Mouse (Mus musculus) embryo, embryonic 10.5 days (tissue): ENCODE measurements at regions not wholly inside any gene's neighbourhood (a gene's known extent, or its start where the extent isn't known, plus 50 kb on each side); places are given as distances from the start of the nearest gene placed in this dataset.
"Not testable (repeated sequence)": the region's sequence is repeated elsewhere in the genome, so short reads cannot be mapped to it uniquely, and the experiment has no call there.

Source experiments
- DNase-seq: peaks from one replicate; pipeline ENCODE4 v3.0.0-alpha.2; 2015; ENCODE audit warnings: low spot score

DNA sequence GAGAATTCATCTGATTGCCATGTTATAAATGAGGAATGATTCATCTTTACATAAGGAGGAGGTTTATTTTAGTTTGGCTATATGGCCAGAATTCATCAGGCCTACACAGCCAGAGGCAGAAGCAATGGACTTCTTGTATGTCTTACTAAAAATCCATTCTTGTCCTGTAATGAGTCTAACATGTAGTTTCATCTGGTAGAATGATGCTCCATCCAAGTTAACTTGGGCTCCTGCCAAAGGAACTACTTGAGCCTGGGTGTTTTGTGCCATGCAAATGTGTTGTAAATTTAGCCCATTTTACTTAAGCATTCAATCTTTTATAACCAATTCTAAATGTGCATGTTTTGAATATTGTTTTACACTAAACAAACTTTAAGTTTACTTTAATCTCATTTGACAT, 462.9 kb upstream of the Pom121l12 start:
- DNase-seq = no peak

DNA sequence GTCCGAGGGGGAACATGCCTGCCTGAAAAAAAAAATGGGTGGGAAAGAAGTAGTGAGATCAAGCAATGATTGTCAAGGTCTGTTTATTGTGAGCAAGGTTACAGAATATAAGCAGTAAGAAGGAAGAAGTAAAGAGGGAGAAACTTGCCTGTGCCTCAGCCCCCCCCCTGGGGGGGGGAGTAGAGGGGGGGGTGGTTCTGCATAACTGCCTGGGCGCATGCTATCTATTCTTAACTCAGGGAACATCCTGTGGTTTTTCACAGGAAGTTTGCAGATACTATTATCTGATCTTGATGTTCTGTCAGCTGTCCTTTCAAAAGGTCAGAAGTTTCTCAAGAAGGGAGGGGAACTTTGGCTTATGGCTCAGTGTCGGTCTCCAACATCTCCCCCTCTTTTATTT, 456.7 kb upstream of the Pom121l12 start:
- DNase-seq = not testable (repeated sequence)

DNA sequence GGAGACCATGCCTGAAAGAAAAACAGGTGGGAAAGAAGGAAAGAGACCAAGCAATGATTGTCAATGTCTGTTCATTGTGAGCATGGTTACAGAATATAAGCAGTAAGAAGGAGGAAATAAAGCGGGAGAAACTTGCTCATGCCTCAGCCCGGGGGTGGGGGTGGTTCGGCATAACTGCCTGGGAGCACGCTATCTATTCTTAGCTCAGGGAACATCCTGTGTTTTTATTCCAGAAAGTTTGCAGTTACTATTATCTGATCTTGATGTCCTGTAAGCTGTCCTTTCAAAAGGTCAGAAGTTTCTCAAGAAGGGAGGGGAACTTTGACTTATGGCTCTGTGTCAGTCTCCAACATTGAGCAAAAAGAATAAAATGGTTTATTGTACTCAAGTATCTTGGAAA, 451.4 kb upstream of the Pom121l12 start:
- no peak for DNase-seq

DNA sequence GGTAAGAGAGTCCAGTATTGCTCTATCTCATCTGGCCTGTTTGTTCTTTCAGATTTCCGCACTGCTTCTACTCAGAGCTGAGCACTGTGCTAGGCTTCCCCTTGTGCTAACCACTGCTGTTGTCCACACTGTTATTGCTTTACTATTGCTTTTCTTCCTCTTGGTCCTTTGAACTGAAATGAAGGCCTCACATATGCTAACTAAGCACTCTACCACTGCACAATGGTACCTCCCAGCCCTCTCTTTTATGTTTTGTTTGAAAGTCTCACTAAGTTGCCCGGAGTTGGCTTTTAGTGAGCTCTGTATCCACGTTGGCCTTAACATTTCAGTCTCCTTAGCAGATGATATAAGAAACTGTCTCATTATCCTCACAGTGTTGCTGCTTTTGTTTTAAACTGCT, 439.7 kb upstream of the Pom121l12 start:
- no peak for DNase-seq

DNA sequence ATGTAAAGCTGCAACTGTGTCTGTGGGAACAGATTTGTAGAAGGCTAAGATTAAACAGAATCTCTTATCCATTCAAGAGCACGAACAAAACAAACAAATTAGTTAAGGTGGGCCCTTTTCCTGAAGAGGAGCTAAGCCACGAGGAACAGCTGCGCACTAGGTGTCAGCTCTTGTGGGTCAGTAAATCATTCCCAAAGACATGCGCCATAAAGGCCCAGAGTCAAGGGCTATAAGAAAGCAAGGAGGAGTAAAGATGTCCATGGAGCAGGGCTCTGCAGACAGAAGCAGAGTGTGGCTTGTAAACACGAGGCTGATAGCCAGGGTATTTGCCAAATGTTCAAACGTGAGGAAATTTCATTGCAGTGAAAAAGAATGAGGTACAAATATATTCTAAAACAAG, 429.6 kb upstream of the Pom121l12 start:
- DNase-seq = no peak

DNA sequence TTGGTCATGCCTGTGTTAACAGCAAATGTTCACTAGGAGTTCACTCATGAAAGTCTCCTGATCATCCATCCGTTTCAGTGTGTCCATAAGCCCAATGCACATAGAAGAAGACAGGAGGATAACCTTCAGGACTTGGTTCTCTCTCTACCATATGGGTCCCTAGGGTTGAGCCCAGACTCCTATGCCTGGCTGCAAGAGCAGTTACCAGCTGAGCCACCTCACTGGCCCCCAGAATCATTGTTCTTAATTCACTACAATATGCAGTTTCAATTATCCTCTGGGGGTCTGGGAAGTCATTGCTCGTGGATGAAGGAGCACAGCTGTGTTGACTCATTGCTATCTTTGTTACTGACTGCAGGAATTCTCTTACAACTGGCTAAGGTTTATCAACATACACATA, 424.5 kb upstream of the Pom121l12 start:
- no peak for DNase-seq

DNA sequence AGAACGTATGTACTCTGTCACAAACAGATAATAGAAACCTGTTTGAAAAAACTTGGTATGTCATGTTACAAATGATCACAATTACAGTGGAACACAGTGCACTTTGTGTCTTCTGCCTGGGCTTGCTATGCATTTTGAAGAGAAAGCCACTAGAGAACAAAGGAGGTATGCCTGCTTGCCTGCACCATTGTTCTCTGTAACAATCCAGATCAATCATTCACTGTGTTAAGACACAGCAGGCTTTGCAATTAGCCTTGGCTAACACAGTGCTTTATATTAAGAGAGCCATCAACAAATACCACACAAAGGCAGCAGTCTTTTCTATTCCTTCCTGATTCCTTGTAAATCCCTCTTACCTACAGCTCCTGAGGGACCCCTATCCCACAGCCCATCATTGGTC, 417.1 kb upstream of the Pom121l12 start:
- peak; percentile 69 for DNase-seq

DNA sequence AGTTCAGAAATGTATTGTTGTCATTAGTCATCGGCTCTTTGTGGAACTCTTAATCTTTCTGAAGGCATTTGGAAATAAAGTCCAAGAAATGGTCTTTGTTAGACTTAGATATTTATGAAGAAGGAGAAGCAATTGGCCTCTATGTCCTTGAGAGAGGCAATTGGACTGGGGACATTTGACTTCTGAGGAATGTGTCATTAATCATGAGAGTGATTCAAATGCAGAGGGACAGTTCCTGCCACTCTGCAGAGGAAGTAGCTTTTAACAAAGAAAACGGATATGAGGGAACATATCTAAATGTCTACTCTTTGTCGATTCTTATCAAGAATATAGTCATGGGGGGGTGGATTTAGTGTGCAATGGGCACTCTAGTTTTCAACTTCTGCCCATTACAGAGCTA, 416.6 kb upstream of the Pom121l12 start:
- no peak for DNase-seq

DNA sequence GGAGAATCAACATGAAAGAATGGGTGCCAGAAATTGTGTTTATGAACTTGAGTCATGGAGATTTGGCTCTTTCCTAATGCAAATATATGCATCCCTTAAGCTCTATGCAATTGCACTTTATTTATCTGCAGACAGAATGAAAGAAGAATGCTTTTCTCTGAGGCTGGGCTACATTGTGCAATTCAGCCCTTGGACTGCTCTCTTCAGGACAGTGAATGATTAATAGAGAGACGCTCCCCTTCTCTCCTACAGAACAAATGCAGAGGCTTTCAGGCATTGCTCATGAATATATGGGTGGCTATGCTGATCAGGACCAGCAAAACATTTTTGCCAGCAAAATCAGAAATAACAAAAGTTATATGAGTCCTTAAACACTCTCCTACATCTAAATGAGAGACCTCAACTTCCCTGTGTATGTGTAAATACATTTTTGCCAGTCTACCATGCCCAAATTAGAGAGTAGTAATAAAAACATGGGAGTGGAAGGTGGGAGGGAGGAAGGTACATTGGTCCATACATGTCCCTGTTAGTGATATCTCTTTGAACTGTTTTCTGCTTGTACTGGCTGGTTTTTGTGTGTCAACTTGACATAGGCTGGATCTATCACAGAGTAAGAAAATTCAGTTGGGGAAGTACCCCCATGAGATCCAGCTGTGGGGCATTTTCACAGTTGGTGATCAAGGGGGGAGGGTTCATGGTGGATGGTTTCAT, 415.7 kb upstream of the Pom121l12 start:
- DNase-seq = no peak

DNA sequence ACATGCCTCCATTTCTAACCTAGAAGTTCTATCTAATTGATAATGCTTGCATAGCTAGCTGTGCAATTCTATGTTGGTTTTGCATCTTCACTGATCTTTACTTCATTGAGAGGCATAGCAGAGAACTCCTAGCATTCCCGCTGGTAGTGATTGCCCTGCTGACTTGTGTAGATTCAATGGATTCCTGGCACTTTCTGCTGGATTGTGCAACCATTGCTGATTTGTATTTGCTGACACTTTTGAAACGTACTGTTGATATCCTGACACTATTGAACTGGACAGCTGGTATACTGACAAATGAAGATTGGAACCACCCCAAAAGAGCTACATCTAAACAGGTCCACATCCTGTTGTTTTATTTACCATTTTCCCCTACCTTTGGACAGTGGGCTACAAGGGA, 404.0 kb upstream of the Pom121l12 start:
- DNase-seq = no peak
